Mouse (Mus musculus): Measurements from ENCODE around the gene Chmp2b. TPM values are rescaled to one million over a fixed set of nuclear protein-coding genes. Genes with fewer than 3 reads are reported as not detected.
A peak's percentile ranks its signal among the peaks of the same experiment; 100 is the strongest.

Chmp2b gene
- polyA plus RNA-seq, 1 experiment from 2014 or later, result 43.3 TPM

GRCm38 (mm10) chr16:65559591-65559990 is 2.9 kb downstream of the Chmp2b start:
- no peaks in the 10 kb centered on the region for H3K27me3 ChIP-seq
- WGBS, result 94% methylated on average over 2 of the region's 2 CpGs
- H3K36me3 ChIP-seq, result no peaks in the 10 kb centered on the region
- no peaks in the 10 kb centered on the region for H3K9me3 ChIP-seq
- H3K4me3 ChIP-seq, result no peak overlapping the region
- peaks cover 9% of the 10 kb centered on the region for H3K4me1 ChIP-seq
- no peak overlapping the region for H3K27ac ChIP-seq (replicated peaks)
- no peak overlapping the region for H3K4me2 ChIP-seq (replicated peaks)
- no peak for ATAC-seq (ENCODE audit: low FRiP score, low read depth)
- H3K9ac ChIP-seq (replicated peaks), result no peak overlapping the region

DNA sequence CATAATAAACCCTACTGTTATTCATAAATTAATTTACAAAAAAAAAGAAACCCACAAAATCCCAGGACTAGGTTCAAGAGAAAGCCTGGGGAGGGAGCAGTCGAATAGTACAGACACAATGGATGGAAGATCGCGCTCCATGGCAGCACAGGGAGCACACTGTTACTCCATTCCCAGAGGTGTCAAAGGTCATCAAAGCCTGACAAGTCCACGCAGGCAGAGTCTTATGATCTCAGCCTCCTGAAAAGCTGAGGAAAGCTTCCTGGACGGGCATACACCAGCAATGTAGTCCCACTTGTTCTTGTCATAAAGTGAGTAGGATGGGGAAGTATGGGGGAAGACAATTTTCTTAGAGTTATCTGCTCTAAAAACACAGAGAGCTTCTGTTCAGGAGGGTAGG is 5.2 kb downstream of the Chmp2b start:
- Histone ChIP-seq H3K9ac (replicated peaks) (no peak overlapping the region), H3K27ac (replicated peaks) (no peak overlapping the region), H3K4me3 (no peak overlapping the region), H3K9me3 (no peaks in the 10 kb centered on the region), H3K4me2 (replicated peaks) (no peak overlapping the region), H3K27me3 (no peaks in the 10 kb centered on the region), H3K36me3 (no peaks in the 10 kb centered on the region), H3K4me1 (peaks cover 9% of the 10 kb centered on the region)
- ATAC-seq (ENCODE audit: low FRiP score, low read depth), result no peak
- WGBS, result 74% methylated on average over 5 of the region's 5 CpGs

- Histone ChIP-seq H3K4me3 (no peak overlapping the region), H3K9me3 (no peaks in the 10 kb centered on the region), H3K36me3 (no peaks in the 10 kb centered on the region), H3K9ac (replicated peaks) (no peak overlapping the region), H3K4me1 (no peaks in the 10 kb centered on the region), H3K4me2 (replicated peaks) (no peak overlapping the region), H3K27me3 (no peaks in the 10 kb centered on the region), H3K27ac (replicated peaks) (no peak overlapping the region)
- 87% methylated on average over 5 of the region's 5 CpGs for WGBS
- ATAC-seq (ENCODE audit: low FRiP score, low read depth), result no peak
These were observed 8.3 kb downstream of the Chmp2b start for GRCm38 (mm10) chr16:65554267-65554666.

DNA sequence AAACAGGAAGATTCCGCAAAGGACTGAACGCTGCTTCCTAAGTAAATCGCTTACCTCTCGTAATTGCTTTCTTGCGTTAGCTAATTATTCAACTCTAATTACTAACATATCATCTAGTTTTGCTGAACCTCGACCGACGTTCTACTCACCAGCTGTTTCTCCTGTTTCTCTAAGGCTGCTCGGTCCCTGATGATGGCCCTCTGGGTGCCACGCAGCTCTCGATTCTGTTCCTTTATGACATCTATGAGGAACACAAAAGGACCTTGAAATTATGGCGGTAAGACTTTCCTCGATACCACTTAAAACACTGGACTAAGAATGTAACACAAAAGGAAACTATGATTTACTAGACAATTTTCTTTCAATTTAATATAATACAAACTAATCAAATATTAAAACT is 11.7 kb downstream of the Chmp2b start:
- H3K4me3 ChIP-seq, result no peak overlapping the region
- H3K9me3 ChIP-seq, result no peaks in the 10 kb centered on the region
- H3K9ac ChIP-seq (replicated peaks), result no peak overlapping the region
- H3K27ac ChIP-seq (replicated peaks), result no peak overlapping the region
- no peak for ATAC-seq (ENCODE audit: low FRiP score, low read depth)
- no peaks in the 10 kb centered on the region for H3K36me3 ChIP-seq
- H3K4me1 ChIP-seq, result no peaks in the 10 kb centered on the region
- no peak overlapping the region for H3K4me2 ChIP-seq (replicated peaks)
- WGBS, result 90% methylated on average over 13 of the region's 13 CpGs
- no peaks in the 10 kb centered on the region for H3K27me3 ChIP-seq

DNA sequence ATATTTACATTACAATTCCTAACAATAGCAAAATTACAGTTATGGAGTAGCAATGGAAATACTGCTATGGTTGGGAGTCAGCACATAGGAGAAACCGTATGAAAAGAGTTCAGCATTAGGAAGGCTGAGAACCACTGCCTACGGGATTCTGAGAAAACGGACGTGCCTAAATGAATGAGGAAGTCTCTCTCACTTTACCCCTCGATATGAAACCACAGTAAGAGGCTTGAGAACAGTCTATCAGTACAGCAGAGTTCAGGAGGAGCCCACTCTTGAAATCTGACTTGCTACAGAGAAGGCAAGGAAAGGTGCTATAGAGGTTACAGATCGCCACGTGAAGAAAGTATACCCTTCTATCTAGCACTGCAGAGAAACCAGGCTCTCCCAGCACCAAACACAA is 13.6 kb downstream of the Chmp2b start:
- ATAC-seq (ENCODE audit: low FRiP score, low read depth), result no peak
- Histone ChIP-seq H3K9ac (replicated peaks) (no peak overlapping the region), H3K36me3 (0 out of 2 replicates have a peak, but pooled peaks cover 7% of the 10 kb centered on the region), H3K9me3 (no peaks in the 10 kb centered on the region), H3K27ac (replicated peaks) (no peak overlapping the region), H3K4me3 (no peak overlapping the region), H3K27me3 (no peaks in the 10 kb centered on the region), H3K4me1 (no peaks in the 10 kb centered on the region), H3K4me2 (replicated peaks) (no peak overlapping the region)
- 89% methylated on average over 7 of the region's 7 CpGs for WGBS

DNA sequence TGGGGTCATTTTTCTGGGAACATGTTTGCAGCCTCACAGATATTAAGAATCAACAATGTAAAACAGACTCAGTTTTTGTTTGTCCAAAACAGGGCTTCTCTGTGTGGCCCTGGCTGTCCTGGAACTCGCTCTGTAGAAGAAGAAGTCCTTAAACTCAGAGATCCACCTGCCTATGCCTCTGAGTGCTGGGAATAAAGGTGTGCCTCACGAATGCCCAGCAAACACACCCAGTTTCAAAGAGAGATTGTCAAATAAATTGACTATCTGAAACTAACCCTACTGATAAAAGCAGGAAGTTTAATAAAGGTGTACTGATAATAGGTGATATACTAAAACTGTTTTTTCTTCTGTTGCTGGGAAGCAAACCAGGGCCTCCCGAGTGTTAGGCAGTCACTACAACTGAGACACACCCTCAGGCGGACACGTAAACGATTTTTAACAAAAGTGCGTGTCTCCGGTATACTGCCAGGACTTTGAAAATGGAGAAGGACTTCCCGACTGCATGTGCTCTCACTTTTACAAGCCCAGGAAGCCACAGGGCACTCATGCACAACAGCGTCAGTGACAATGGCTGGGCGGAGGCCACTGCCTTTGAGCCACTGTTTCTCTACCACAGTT is 18.7 kb downstream of the Chmp2b start:
- WGBS, result 84% methylated on average over 11 of the region's 11 CpGs

DNA sequence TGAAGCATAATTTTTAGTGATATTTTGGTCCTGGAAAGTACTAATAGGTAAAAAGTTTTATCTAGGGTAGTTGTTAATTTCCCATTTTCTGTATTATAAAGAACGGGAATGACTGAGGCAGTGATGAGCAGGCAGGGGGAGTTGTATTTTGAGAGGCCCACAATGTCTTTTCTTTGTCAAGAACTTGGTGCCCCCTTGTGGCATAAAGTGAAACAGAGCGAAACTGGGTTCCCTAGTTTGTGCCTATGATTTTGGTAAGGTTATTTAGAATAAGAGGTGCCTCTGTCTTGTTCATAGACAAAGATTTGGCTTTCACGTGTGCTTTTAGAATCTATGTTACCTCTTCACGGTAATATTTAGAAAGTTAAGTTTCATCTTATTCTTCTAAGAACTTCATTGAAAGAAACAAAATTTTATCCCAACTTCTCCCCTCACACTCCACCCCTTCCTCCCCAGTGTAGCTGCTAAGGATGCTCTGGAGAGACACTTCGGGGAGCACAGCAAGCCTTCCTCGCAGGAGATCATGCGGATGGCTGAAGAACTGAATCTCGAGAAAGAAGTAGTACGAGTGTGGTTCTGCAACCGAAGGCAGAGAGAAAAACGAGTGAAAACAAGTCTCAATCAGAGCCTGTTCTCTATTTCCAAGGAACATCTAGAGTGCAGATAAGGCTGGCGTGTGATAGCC is 29.1 kb downstream of the Chmp2b start:
- ATAC-seq (ENCODE audit: low FRiP score, low read depth), result 0 out of 2 replicates have a peak, but pooled peaks have one; percentile 36
- H3K9me3 ChIP-seq, result no peaks in the 10 kb centered on the region
- peaks cover 4% of the 10 kb centered on the region for H3K4me1 ChIP-seq
- H3K27ac ChIP-seq (replicated peaks), result no peak overlapping the region
- no peak overlapping the region for H3K4me2 ChIP-seq (replicated peaks)
- no peak overlapping the region for H3K9ac ChIP-seq (replicated peaks)
- no peaks in the 10 kb centered on the region for H3K36me3 ChIP-seq
- 36% methylated on average over 12 of the region's 12 CpGs for WGBS
- no peaks in the 10 kb centered on the region for H3K27me3 ChIP-seq
- H3K4me3 ChIP-seq, result no peak overlapping the region

More for the DNA sequence above, 18.7 kb downstream of the Chmp2b start:
- Histone ChIP-seq H3K27me3 (no peaks in the 10 kb centered on the region), H3K4me1 (no peaks in the 10 kb centered on the region), H3K4me2 (replicated peaks) (no peak overlapping the region), H3K27ac (replicated peaks) (no peak overlapping the region), H3K9me3 (no peaks in the 10 kb centered on the region), H3K36me3 (peaks cover 13% of the 10 kb centered on the region; the same call in 1 of the 2 replicates), H3K4me3 (no peak overlapping the region), H3K9ac (replicated peaks) (no peak overlapping the region)
- ATAC-seq (ENCODE audit: low FRiP score, low read depth), result no peak

GRCm38 (mm10) chr16:65531663-65532062 is 30.9 kb downstream of the Chmp2b start:
- 80% methylated on average over 8 of the region's 8 CpGs for WGBS
- no peak overlapping the region for H3K4me2 ChIP-seq (replicated peaks)
- H3K9me3 ChIP-seq, result no peaks in the 10 kb centered on the region
- H3K27ac ChIP-seq (replicated peaks), result no peak overlapping the region
- H3K4me1 ChIP-seq, result peaks cover 4% of the 10 kb centered on the region
- no peaks in the 10 kb centered on the region for H3K36me3 ChIP-seq
- no peak overlapping the region for H3K4me3 ChIP-seq
- no peak for ATAC-seq (ENCODE audit: low FRiP score, low read depth)
- no peak overlapping the region for H3K9ac ChIP-seq (replicated peaks)
- no peaks in the 10 kb centered on the region for H3K27me3 ChIP-seq

GRCm38 (mm10) chr16:65529589-65529988 is 32.9 kb downstream of the Chmp2b start:
- Histone ChIP-seq H3K9ac (replicated peaks) (no peak overlapping the region), H3K4me3 (no peak overlapping the region), H3K27me3 (no peaks in the 10 kb centered on the region), H3K9me3 (no peaks in the 10 kb centered on the region), H3K4me1 (peaks cover 4% of the 10 kb centered on the region), H3K36me3 (no peaks in the 10 kb centered on the region), H3K4me2 (replicated peaks) (no peak overlapping the region), H3K27ac (replicated peaks) (no peak overlapping the region)
- ATAC-seq (ENCODE audit: low FRiP score, low read depth), result no peak
- WGBS, result 3% methylated on average over 5 of the region's 5 CpGs

DNA sequence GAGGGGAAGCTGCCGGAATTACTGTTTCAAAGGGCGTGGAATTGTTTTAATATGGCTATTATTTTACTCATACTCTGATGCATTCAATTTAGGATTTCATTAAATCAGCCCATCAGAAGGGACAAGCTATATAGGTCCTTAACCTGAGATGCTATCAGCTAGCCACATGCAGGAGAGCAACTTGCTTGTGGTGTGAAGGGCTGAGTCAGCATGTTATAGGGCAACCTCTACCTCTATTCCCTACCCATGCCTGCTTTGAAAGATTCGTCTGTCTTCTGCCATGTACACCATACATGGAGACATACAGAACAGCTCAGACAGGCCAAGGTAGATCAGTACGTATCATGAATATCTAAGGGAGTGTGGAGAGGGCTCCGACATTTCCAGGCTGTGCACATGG is 35.8 kb downstream of the Chmp2b start:
- Histone ChIP-seq H3K27me3 (no peaks in the 10 kb centered on the region), H3K4me1 (peaks cover 4% of the 10 kb centered on the region), H3K9me3 (no peaks in the 10 kb centered on the region), H3K27ac (replicated peaks) (no peak overlapping the region), H3K9ac (replicated peaks) (no peak overlapping the region), H3K4me3 (no peak overlapping the region), H3K36me3 (no peaks in the 10 kb centered on the region), H3K4me2 (replicated peaks) (no peak overlapping the region)
- no peak for ATAC-seq (ENCODE audit: low FRiP score, low read depth)
- WGBS, result 88% methylated on average over 5 of the region's 5 CpGs

- H3K9ac ChIP-seq (replicated peaks), result no peak overlapping the region
- no peaks in the 10 kb centered on the region for H3K9me3 ChIP-seq
- H3K27me3 ChIP-seq, result no peaks in the 10 kb centered on the region
- H3K27ac ChIP-seq (replicated peaks), result no peak overlapping the region
- no peak for ATAC-seq (ENCODE audit: low FRiP score, low read depth)
- no peaks in the 10 kb centered on the region for H3K36me3 ChIP-seq
- H3K4me1 ChIP-seq, result peaks cover 4% of the 10 kb centered on the region
- WGBS, result 95% methylated on average over 2 of the region's 2 CpGs
- no peak overlapping the region for H3K4me3 ChIP-seq
- H3K4me2 ChIP-seq (replicated peaks), result no peak overlapping the region
These were observed 36.5 kb downstream of the Chmp2b start for GRCm38 (mm10) chr16:65526004-65526403.

- 86% methylated on average over 6 of the region's 6 CpGs for WGBS
- H3K4me2 ChIP-seq (replicated peaks), result no peak within 1 kb of the TSS
These were observed 42.3 kb downstream of the Chmp2b start, which contains the start of gene Pou1f1 for GRCm38 (mm10) chr16:65520211-65520610. Pou1f1 (plus strand) TSS chr16:65520511.

More at GRCm38 (mm10) chr16:65520211-65520610, 42.3 kb downstream of the Chmp2b start, which contains the start of gene Pou1f1:
- Histone ChIP-seq H3K27ac (replicated peaks) (no peak within 1 kb of the TSS), H3K36me3 (no peaks in the 10 kb centered on the region), H3K9ac (replicated peaks) (no peak within 1 kb of the TSS), H3K4me1 (no peaks in the 10 kb centered on the region), H3K9me3 (no peaks in the 10 kb centered on the region), H3K27me3 (no peaks in the 10 kb centered on the region), H3K4me3 (no peak within 1 kb of the TSS)
- ATAC-seq (ENCODE audit: low FRiP score, low read depth), result no peak

Data from midbrain, embryonic 12.5 days (tissue).